Mouse (Mus musculus): ENCODE results near the gene Gm4969. TPM values are rescaled to one million over a fixed set of nuclear protein-coding genes. Genes with fewer than 3 reads are reported as not detected.

The Gm4969 gene
- polyA plus RNA-seq, 1 experiment from 2014 or later, result 2.2 TPM

DNA sequence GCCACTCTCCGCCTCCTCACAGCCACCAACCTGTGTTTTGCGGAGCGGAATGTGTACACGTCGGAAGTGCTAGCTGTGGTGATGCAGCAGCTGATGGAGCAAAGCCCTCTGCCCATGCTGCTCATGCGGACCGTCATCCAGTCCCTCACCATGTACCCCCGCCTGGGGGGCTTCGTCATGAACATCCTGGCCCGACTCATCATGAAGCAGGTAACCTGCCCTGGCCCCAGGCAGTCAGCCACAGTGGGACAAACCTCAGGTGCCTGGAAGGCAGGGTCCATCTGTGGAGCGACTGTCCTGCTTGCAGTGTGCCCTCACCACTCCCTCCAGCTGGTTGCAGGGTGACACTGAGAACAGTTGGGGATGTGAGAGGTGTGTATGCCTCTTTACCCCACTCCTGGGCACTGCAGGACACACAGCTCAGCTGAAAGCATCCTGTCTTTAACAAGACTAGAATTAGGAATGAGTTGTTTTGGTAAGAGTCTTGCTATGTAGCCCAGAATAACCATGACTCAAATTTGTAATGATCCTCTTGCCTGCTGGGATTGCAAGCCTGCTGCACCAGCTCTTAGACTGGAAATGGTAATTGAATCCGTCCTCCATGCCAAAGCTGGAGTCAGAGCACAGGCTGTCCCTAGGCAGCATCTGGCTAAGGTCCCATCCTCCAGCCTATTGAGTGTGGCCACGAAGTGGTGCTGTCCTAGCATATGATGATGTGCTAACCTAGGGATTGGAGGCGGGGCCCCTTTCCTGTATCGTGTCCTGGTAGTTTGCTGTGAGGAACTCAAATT lies 65.6 kb downstream of the Gm4969 start:
- Histone ChIP-seq H3K4me1 (peaks cover 11% of the 10 kb centered on the region), H3K27ac (no peak overlapping the region), H3K27me3 (ENCODE audit: low read depth, poor library complexity, severe bottlenecking) (no peaks in the 10 kb centered on the region), H3K36me3 (peaks cover 89% of the 10 kb centered on the region), H3K9me3 (replicated peaks) (no peaks in the 10 kb centered on the region), H3K4me3 (no peak overlapping the region)
- 91% methylated on average over 15 of the region's 15 CpGs for WGBS
- DNase-seq (ENCODE audit: low spot score), result no peak

DNA sequence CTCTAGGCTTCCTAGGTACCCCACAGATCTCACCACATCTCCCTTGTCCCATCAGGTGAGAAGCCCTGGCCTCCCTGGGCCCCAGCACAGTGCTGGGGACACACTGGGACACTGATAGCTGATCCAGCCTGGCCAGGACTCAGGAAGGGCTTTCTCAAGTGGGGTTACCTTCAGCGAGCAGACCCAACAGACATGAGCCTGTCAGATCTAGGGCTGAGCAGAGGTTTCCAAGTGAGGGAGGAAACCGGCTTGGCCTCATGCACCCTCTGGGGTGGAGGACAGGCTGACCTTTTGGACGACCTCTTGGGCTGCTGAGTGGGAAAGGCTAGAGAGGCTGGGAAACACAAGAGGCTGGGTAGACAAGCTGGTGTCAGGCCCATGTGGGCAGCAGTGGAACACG lies 67.0 kb downstream of the Gm4969 start:
- WGBS, result 77% methylated on average over 4 of the region's 4 CpGs
- H3K4me3 ChIP-seq, result no peak overlapping the region
- no peaks in the 10 kb centered on the region for H3K9me3 ChIP-seq (replicated peaks)
- H3K27me3 ChIP-seq (ENCODE audit: low read depth, poor library complexity, severe bottlenecking), result no peaks in the 10 kb centered on the region
- DNase-seq (ENCODE audit: low spot score), result no peak
- peaks cover 11% of the 10 kb centered on the region for H3K4me1 ChIP-seq
- H3K36me3 ChIP-seq, result peaks cover 96% of the 10 kb centered on the region
- H3K27ac ChIP-seq, result no peak overlapping the region

- Histone ChIP-seq H3K9me3 (replicated peaks) (no peaks in the 10 kb centered on the region), H3K27ac (no peak overlapping the region), H3K4me3 (no peak overlapping the region), H3K27me3 (ENCODE audit: low read depth, poor library complexity, severe bottlenecking) (no peaks in the 10 kb centered on the region), H3K4me1 (peaks cover 11% of the 10 kb centered on the region), H3K36me3 (peaks cover 99% of the 10 kb centered on the region)
- 90% methylated on average over 8 of the region's 8 CpGs for WGBS
- no peak for DNase-seq (ENCODE audit: low spot score)
These were observed 68.0 kb downstream of the Gm4969 start for GRCm38 (mm10) chr7:19050172-19050571.

- Histone ChIP-seq H3K4me3 (no peak overlapping the region), H3K9me3 (replicated peaks) (no peaks in the 10 kb centered on the region), H3K27me3 (ENCODE audit: low read depth, poor library complexity, severe bottlenecking) (no peaks in the 10 kb centered on the region), H3K27ac (no peak overlapping the region), H3K4me1 (peaks cover 6% of the 10 kb centered on the region), H3K36me3 (peaks cover 99% of the 10 kb centered on the region)
- no peak for DNase-seq (ENCODE audit: low spot score)
- WGBS, result 90% methylated on average over 5 of the region's 5 CpGs
These were observed 68.9 kb downstream of the Gm4969 start for GRCm38 (mm10) chr7:19049252-19049651.

Small RNA genes within 50 kb of the gene (microRNA-seq; reads per million reads assigned to microRNA genes)
- not detected for gene Mir3100

Other genes with a start within 250 kb of the Gm4969 start
- 0.33 and 0.58 TPM in 2 replicates for gene Pglyrp1, start 247.0 kb downstream of the Gm4969 start, polyA plus RNA-seq (2016; fragmentation: Nextera tagmentation; extraction: Ambion mirVana)
- gene Ccdc61, start 208.0 kb downstream of the Gm4969 start, polyA plus RNA-seq (2016; fragmentation: Nextera tagmentation; extraction: Ambion mirVana), result 34.1 and 37.6 TPM in 2 replicates
- gene Nova2, start 192.5 kb downstream of the Gm4969 start, polyA plus RNA-seq (2016; fragmentation: Nextera tagmentation; extraction: Ambion mirVana), result 0.23 and 0.28 TPM in 2 replicates
- not detected in 2 replicates for gene Nanos2, start 131.0 kb downstream of the Gm4969 start, polyA plus RNA-seq (2016; fragmentation: Nextera tagmentation; extraction: Ambion mirVana)
- gene Mypop, start 127.1 kb downstream of the Gm4969 start, polyA plus RNA-seq (2016; fragmentation: Nextera tagmentation; extraction: Ambion mirVana), result 3.4 and 4.0 TPM in 2 replicates
- 30.8 and 34.4 TPM in 2 replicates for gene Irf2bp1, start 114.3 kb downstream of the Gm4969 start, polyA plus RNA-seq (2016; fragmentation: Nextera tagmentation; extraction: Ambion mirVana)
- not detected in 2 replicates for gene Foxa3, start 94.8 kb downstream of the Gm4969 start, polyA plus RNA-seq (2016; fragmentation: Nextera tagmentation; extraction: Ambion mirVana)
- 50.4 and 54.6 TPM in 2 replicates for gene Sympk, start 94.0 kb downstream of the Gm4969 start, polyA plus RNA-seq (2016; fragmentation: Nextera tagmentation; extraction: Ambion mirVana)
- gene Rsph6a, start 63.7 kb downstream of the Gm4969 start, polyA plus RNA-seq (2016; fragmentation: Nextera tagmentation; extraction: Ambion mirVana), result not detected in 2 replicates
- 20.0 and 21.4 TPM in 2 replicates for gene Dmwd, start 42.1 kb downstream of the Gm4969 start, polyA plus RNA-seq (2016; fragmentation: Nextera tagmentation; extraction: Ambion mirVana)
- 7.2 and 8.7 TPM in 2 replicates for gene Dmpk, start 34.5 kb downstream of the Gm4969 start, polyA plus RNA-seq (2016; fragmentation: Nextera tagmentation; extraction: Ambion mirVana)
- 5.7 and 7.5 TPM in 2 replicates for gene Six5, start 23.8 kb downstream of the Gm4969 start, polyA plus RNA-seq (2016; fragmentation: Nextera tagmentation; extraction: Ambion mirVana)
- gene Fbxo46, start 1.5 kb upstream of the Gm4969 start, polyA plus RNA-seq (2016; fragmentation: Nextera tagmentation; extraction: Ambion mirVana), result 15.2 and 19.6 TPM in 2 replicates
- 12.5 and 14.4 TPM in 2 replicates for gene Qpctl, start 30.9 kb upstream of the Gm4969 start, polyA plus RNA-seq (2016; fragmentation: Nextera tagmentation; extraction: Ambion mirVana)
- gene Snrpd2, start 31.4 kb upstream of the Gm4969 start, polyA plus RNA-seq (2016; fragmentation: Nextera tagmentation; extraction: Ambion mirVana), result 176 and 199 TPM in 2 replicates
- gene Gipr, start 47.8 kb upstream of the Gm4969 start, polyA plus RNA-seq (2016; fragmentation: Nextera tagmentation; extraction: Ambion mirVana), result 0.06 and 0.09 TPM in 2 replicates
- 3.2 and 6.4 TPM in 2 replicates for gene Eml2, start 58.1 kb upstream of the Gm4969 start, polyA plus RNA-seq (2016; fragmentation: Nextera tagmentation; extraction: Ambion mirVana)
- gene Gpr4, start 94.2 kb upstream of the Gm4969 start, polyA plus RNA-seq (2016; fragmentation: Nextera tagmentation; extraction: Ambion mirVana), result 6.5 and 8.5 TPM in 2 replicates
- 45.7 and 48.7 TPM in 2 replicates for gene Opa3, start 110.0 kb upstream of the Gm4969 start, polyA plus RNA-seq (2016; fragmentation: Nextera tagmentation; extraction: Ambion mirVana)
- gene Vasp, start 153.4 kb upstream of the Gm4969 start, polyA plus RNA-seq (2016; fragmentation: Nextera tagmentation; extraction: Ambion mirVana), result 68.1 and 75.7 TPM in 2 replicates
- gene Ppm1n, start 161.7 kb upstream of the Gm4969 start, polyA plus RNA-seq (2016; fragmentation: Nextera tagmentation; extraction: Ambion mirVana), result 0.16 and 0.39 TPM in 2 replicates
- 5.5 and 5.6 TPM in 2 replicates for gene Rtn2, start 164.3 kb upstream of the Gm4969 start, polyA plus RNA-seq (2016; fragmentation: Nextera tagmentation; extraction: Ambion mirVana)
- 0.04 and 0.11 TPM in 2 replicates for gene Fosb, start 191.7 kb upstream of the Gm4969 start, polyA plus RNA-seq (2016; fragmentation: Nextera tagmentation; extraction: Ambion mirVana)
- 97.8 and 101 TPM in 2 replicates for gene Ercc1, start 226.4 kb upstream of the Gm4969 start, polyA plus RNA-seq (2016; fragmentation: Nextera tagmentation; extraction: Ambion mirVana)
- 28.3 and 31.4 TPM in 2 replicates for gene Cd3eap, start 241.1 kb upstream of the Gm4969 start, polyA plus RNA-seq (2016; fragmentation: Nextera tagmentation; extraction: Ambion mirVana)
- gene Ppp1r13l, start 241.4 kb upstream of the Gm4969 start, polyA plus RNA-seq (2016; fragmentation: Nextera tagmentation; extraction: Ambion mirVana), result 6.5 and 7.0 TPM in 2 replicates

Data from limb, embryonic 10.5 days (tissue).